Mouse (Mus musculus) G1E (cell line): ENCODE results near the gene Map3k7cl. TPM values are rescaled to one million over a fixed set of nuclear protein-coding genes. Genes with fewer than 3 reads are reported as not detected.

ENCODE experiments used
- ATAC-seq: 2 replicates; pipeline ENCODE4 v1.8.0; 2016; ENCODE audit warnings: mild to moderate bottlenecking; ENCODE audit not compliant: insufficient number of reproducible peaks, poor library complexity, low FRiP score, severe bottlenecking; ENCODE audit errors: extremely low read depth
- DNase-seq: peaks from one replicate; pipeline ENCODE4 v3.0.0; 2012; ENCODE audit warnings: low spot score
- H3K27me3 ChIP-seq: 2 replicates; pipeline ENCODE4 v1.6.1; 2012; ENCODE audit warnings: mild to moderate bottlenecking, low read length, inconsistent platforms; ENCODE audit not compliant: insufficient read depth
- H3K36me3 ChIP-seq: replicated peaks from 2 replicates; pipeline ENCODE3; 2012; ENCODE audit warnings: mild to moderate bottlenecking, inconsistent platforms
- H3K4me1 ChIP-seq: 2 replicates; pipeline ENCODE4 v1.6.1; 2012; ENCODE audit warnings: low read depth, low read length, inconsistent platforms, mixed read lengths; ENCODE audit not compliant: insufficient read depth
- H3K4me3 ChIP-seq: 2 replicates; pipeline ENCODE4 v1.5.1; 2012; ENCODE audit warnings: low read depth, mild to moderate bottlenecking, inconsistent platforms, low read length, moderate library complexity, mixed read lengths
- H3K9me3 ChIP-seq: replicated peaks from 2 replicates; pipeline ENCODE4 v1.6.1; 2012; ENCODE audit warnings: inconsistent platforms
- CTCF ChIP-seq: IDR thresholded peaks from 2 replicates; pipeline ENCODE4 v1.5.1; 2012; ENCODE audit warnings: low read depth, low read length, inconsistent platforms, mixed read lengths
- GATA1 ChIP-seq: IDR thresholded peaks from 2 replicates; pipeline ENCODE4 v1.6.1; 2012; ENCODE audit warnings: borderline replicate concordance, low read length, inconsistent platforms, mixed read lengths
- GATA2 ChIP-seq: IDR thresholded peaks from 2 replicates; pipeline ENCODE4 v1.6.1; 2012; ENCODE audit warnings: low read depth, low read length, inconsistent platforms, borderline replicate concordance
- POLR2AphosphoS5 ChIP-seq: IDR thresholded peaks from 2 replicates; pipeline ENCODE4 v1.6.1; 2012; ENCODE audit warnings: low read depth, low read length, inconsistent platforms; ENCODE audit not compliant: insufficient replicate concordance
- TAL1 ChIP-seq: conservative IDR thresholded peaks from 2 replicates; pipeline ENCODE4 v1.6.1; 2012; ENCODE audit warnings: low read depth, low read length, inconsistent platforms, mixed read lengths
- polyA plus RNA-seq: library from polyadenylated mRNA; stranded (reverse); fragments of >175 nt; gene quantifications from 2 replicates; pipeline ENCODE4 v1.2.3, GENCODE M21; 2012
- total RNA-seq, 2 experiments: library from RNA; stranded (forward) in 1 of 2; stranded (reverse) in 1 of 2; fragments of 200-1000 nt in 1 of 2; fragments of >200 nt in 1 of 2; fragmentation: Nextera tagmentation in 1 of 2; gene quantifications; 2 replicates each; pipeline ENCODE4 v1.2.3; 2014 to 2017

Gene Map3k7cl
- total and polyA plus RNA-seq, 3 experiments, result 0.16 TPM; not detected in 2

- Histone ChIP-seq H3K4me3 (no peak overlapping the region), H3K4me1 (no peaks in the 10 kb centered on the region), H3K36me3 (no peaks in the 10 kb centered on the region), H3K9me3 (peaks cover 6% of the 10 kb centered on the region; the same call in 1 of the 2 replicates), H3K27me3 (no peaks in the 10 kb centered on the region)
- TF ChIP-seq GATA1 (no peak), GATA2 (no peak), CTCF (no peak), TAL1 (no peak), POLR2AphosphoS5 (no peak)
- DNase-seq (no peak), ATAC-seq (no peak)
Observed at GRCm38 (mm10) chr16:87602717-87603526, 49.8 kb downstream of the Map3k7cl start.

- peaks cover 6% of the 10 kb centered on the region; the same call in 1 of the 2 replicates for H3K9me3 ChIP-seq
- ATAC-seq (no peak), DNase-seq (no peak)
- H3K27me3 ChIP-seq, result no peaks in the 10 kb centered on the region
- no peak overlapping the region for H3K4me3 ChIP-seq
- H3K36me3 ChIP-seq, result no peaks in the 10 kb centered on the region
- no peaks in the 10 kb centered on the region for H3K4me1 ChIP-seq
- TF ChIP-seq GATA1 (no peak), CTCF (no peak), GATA2 (no peak), POLR2AphosphoS5 (no peak), TAL1 (no peak)
Observed at GRCm38 (mm10) chr16:87604002-87604401, 50.9 kb downstream of the Map3k7cl start.

GRCm38 (mm10) chr16:87604883-87605282 is 51.8 kb downstream of the Map3k7cl start:
- no peaks in the 10 kb centered on the region for H3K27me3 ChIP-seq
- peaks cover 4% of the 10 kb centered on the region; the same call in 1 of the 2 replicates for H3K9me3 ChIP-seq
- TF ChIP-seq POLR2AphosphoS5 (no peak), TAL1 (no peak)
- no peaks in the 10 kb centered on the region for H3K4me1 ChIP-seq
- ATAC-seq, result no peak
- no peak for DNase-seq
- H3K36me3 ChIP-seq, result no peaks in the 10 kb centered on the region
- H3K4me3 ChIP-seq, result no peak overlapping the region

- Histone ChIP-seq H3K9me3 (no peaks in the 10 kb centered on the region), H3K36me3 (no peaks in the 10 kb centered on the region), H3K4me3 (no peak overlapping the region), H3K27me3 (no peaks in the 10 kb centered on the region), H3K4me1 (no peaks in the 10 kb centered on the region)
- no peak for ATAC-seq
- DNase-seq, result no peak
- TF ChIP-seq POLR2AphosphoS5, result no peak
- TF ChIP-seq GATA2, result no peak
- no peak for TF ChIP-seq TAL1
- TF ChIP-seq CTCF, result no peak
- no peak for TF ChIP-seq GATA1
Observed at GRCm38 (mm10) chr16:87607383-87607782, 54.3 kb downstream of the Map3k7cl start.

- no peak for DNase-seq
- Histone ChIP-seq H3K4me3 (no peak overlapping the region), H3K27me3 (no peaks in the 10 kb centered on the region), H3K9me3 (no peaks in the 10 kb centered on the region), H3K4me1 (no peaks in the 10 kb centered on the region), H3K36me3 (no peaks in the 10 kb centered on the region)
- no peak for TF ChIP-seq CTCF
- no peak for TF ChIP-seq GATA2
- TF ChIP-seq POLR2AphosphoS5, result no peak
- no peak for TF ChIP-seq GATA1
- TF ChIP-seq TAL1, result no peak
- ATAC-seq, result no peak
Observed at GRCm38 (mm10) chr16:87607959-87608358, 54.8 kb downstream of the Map3k7cl start.

GRCm38 (mm10) chr16:87610142-87610541 is 57.0 kb downstream of the Map3k7cl start:
- H3K4me1 ChIP-seq, result no peaks in the 10 kb centered on the region
- H3K27me3 ChIP-seq, result no peaks in the 10 kb centered on the region
- H3K4me3 ChIP-seq, result no peak overlapping the region
- no peaks in the 10 kb centered on the region for H3K36me3 ChIP-seq
- DNase-seq, result no peak
- TF ChIP-seq GATA2, result no peak
- TF ChIP-seq CTCF, result no peak
- no peak for TF ChIP-seq POLR2AphosphoS5
- no peak for TF ChIP-seq GATA1
- H3K9me3 ChIP-seq, result no peaks in the 10 kb centered on the region
- ATAC-seq, result no peak
